Mouse (Mus musculus): ENCODE results near the gene Upf1.
A peak's percentile ranks its signal among the peaks of the same experiment; 100 is the strongest.

Upf1 gene

DNA sequence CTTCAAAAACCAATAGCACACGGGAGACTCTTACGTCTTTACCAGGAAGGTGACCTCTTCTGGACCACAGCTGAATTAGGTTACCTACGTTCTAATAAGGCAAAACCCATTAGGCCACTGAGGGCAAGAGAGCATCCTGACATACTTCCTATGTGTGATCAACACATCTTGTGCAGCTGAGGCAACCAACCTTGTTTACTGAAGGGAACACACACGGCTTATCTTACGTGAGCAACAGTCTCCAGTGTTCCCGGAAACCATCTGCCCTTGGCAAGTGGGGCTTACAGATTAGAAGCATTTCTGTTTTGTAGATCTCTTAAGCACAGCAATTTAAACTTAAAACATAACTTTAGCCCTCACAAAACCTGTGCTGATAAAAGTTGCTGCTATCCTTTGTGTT lies 25.6 kb downstream of the Upf1 start:
- DNase-seq (ENCODE audit: low read depth, low spot score) = no peak

DNA sequence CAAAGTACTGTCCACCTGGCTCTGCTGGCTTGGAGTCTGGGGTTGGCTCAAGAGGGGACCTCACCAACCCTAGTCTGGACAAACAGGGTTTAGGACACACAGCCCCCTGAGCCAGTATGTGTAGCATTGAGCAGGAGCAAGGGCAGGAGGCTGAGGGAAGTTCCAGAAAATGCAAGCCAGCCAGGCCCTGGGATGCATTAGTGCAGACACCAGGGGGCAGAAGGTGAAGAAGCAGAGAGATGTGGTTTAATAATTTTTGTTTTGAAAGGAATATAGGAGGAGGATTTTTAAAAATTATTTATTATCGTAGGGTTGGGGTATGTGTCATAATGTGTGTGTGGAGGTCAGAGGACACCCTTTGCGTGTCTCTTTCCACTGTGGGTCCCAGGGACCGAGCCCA lies 29.4 kb downstream of the Upf1 start:
- DNase-seq (ENCODE audit: low read depth, low spot score) = no peak

DNA sequence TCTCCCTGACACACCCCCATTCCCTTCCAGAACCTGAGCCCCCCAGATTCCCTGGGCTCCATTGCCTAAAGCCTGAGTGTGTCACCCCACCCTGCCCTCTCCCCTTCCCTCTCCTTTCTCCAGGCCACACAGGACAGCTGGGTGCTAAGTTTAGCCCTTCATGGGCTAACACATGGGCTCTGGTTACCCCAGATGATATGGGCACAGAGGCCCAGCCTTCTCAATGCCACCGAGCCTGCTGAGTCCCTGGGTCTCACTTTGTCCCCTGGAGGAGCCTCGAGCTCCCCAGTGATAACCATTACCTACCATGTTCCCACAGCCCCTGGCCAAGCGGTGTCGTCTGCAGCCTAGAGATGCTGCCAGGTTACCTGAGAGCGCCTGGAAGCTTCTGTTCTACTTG lies 35.2 kb downstream of the Upf1 start:
- no peak for DNase-seq (ENCODE audit: low read depth, low spot score)

DNA sequence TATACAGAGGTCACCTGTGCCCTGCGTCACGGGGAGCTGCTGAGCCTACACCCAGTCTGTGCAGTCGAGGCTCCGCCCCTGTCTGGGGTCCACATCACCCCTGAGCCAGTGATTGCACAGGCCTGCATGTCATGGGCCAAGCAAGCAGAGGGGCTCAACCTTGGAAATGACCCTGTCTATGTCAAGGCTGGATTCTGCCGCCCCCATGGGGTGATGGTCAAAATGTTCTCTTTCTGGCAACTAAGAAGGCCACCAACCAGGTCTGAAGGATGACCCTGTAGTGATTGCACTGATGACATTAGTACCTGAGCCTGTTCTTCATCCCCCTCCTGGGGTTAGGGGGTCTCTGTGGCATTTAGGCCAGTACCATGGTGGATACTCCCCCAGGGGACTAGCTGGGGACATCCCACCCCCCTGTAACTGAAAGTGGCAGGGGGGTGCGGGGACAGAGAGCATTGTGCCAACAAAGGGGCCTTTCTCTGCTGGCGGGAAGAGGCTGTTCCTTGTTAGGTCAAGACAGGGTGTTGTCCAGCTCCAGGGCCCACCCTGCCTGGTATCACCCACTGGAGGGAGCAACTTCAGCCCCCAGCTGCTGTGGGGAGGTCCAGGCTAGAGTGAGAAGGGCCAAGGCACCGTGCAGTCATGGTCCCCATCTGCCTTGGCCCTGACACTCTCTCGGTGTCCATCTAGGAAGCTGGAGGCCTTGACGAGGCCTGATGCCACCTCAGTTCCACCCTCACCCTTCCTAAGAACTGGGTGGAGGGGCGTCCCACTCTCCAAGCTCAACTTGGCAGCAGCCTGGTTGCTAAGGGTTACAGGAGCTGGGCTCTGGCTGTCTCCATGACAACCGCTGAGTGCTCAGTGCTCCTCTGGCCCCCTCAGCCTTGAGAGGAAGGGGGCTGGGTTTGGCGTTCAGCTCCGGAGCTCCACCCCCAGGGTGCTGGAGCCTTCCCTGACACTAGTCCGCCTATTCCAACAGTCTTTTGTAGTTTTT lies 36.3 kb downstream of the Upf1 start:
- DNase-seq (ENCODE audit: low read depth, low spot score) = peak; percentile 95

DNA sequence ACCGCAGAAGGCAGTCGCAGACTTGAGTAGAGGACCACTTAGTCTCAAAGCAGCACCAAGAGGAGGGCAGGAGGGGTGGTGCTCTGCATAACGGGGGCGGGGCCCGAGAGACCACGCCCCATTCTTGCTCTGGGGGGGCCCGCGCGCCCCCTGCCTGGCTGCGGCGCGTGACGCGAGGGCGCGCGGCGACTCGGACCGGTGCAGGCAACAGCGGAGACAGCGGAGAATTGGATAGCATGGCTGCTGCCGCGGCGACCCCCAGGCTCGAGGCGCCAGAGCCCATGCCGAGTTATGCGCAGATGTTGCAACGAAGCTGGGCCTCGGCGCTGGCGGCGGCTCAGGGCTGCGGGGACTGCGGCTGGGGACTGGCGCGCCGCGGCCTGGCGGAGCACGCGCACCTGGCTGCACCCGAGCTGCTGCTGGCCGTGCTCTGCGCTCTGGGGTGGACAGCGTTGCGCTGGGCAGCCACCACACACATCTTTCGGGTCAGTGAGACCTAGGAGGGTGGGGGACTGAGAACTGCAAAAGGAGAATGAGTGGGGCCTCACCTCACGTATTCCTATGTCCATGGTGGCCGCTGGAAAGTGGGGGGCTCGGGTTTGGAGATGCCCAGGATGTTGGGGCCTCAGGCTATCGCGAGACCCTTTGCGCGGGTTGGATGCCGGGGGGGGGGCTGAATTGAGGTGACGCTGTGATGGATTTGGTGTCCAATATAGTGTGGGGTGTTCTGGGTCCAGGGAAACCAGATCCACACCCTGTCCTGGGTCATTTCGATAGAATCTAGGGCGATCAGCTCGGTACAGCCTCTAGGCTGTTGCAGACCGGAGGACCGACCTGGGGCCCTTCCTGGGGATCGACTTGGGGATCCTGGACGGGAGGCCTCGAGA lies 37.2 kb downstream of the Upf1 start, which contains the start of gene Cers1:
Gene Cers1, plus strand, starts transcription at position 152 of the 887 bp plus-strand sequence.
- DNase-seq (ENCODE audit: low read depth, low spot score) = peak; percentile 60

DNA sequence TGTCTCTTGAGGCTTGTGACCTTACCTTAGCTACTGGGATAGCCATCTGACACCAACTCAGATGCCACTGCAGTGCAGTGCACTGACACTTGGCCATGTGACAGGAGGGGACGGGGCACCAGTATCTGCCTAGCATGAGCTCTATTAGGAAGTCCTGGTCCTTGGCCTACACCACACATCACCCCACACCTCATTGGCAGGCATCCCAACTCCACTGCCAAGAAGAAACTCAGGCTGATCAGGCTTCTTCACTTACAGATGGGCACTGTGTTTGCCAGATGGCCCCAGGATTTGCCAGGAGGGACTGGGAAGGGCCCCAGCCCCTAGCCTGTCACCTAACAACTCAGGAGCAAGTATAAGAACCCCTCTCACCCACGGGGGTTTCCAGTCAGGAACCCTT lies 39.7 kb downstream of the Upf1 start:
- no peak for DNase-seq (ENCODE audit: low read depth, low spot score)

DNA sequence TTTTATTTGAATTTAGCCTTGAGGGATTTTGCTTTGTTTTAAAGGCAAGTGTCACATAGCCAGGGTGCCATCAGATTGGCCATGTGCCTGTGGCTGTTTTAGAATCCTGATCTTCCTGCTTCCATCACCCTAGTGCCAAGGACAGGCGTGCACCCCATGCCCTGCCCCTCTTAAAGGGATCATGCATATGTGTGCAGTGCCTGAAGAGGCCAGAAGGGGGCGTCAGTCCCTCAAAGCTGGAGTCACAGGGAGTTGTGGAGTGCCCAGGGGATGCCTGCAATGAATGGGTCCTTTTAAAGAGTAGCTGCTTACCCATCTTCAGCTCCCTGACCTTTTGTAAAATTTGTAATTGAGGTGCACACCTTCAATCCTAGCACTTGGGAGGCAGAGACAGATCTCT lies 43.8 kb downstream of the Upf1 start:
- DNase-seq (ENCODE audit: low read depth, low spot score) = peak; percentile 71

DNA sequence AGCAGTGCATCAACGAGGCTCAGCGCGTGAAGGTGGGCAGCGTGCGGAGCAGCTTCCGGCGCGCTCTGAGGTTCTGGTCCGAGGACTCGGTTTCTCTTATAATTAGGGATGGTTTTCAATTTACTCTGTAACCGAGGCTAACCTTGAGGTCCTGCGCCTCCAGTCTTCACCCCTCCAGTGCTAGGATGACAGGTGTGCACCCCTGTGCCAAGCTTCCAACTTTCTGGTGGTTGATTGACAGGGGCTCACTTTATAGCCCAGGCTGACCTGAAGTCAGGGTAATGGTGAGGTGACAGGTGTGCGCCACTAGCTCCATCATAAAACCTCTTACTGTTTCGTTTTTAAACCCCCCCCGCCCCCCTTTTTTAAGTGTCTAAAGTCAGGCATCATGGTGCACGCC lies 50.2 kb downstream of the Upf1 start:
- no peak for DNase-seq (ENCODE audit: low read depth, low spot score)

DNA sequence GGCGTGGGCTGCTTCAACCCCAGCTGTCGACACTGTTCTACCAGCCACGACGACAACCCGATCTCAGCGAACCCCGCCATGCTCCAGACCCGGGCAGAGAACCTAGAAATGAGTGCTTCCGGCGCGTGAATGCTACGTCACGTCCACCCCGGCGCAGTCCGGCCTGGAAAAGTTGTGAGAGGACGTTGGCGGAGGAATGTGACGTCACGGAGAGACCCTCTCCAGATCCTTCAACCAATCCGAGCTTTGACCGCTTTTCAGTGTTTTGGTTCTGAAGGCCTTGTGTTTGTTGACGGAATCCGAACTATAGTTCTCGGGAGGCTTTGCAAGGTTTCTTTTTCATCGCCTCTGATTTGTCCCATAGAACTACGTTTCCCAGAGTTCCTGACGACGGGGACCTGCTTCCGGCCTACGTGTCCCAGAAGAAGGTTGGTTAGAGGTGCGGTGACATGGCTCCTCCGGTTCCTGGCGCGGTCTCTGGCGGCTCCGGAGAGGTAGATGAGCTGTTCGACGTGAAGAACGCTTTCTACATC lies 50.7 kb downstream of the Upf1 start, which contains the start of the genes Ddx49 and Cope:
Gene Ddx49, minus strand, starts transcription at position 132 of the 533 bp plus-strand sequence.
Gene Cope, plus strand, starts transcription at position 161 of the 533 bp plus-strand sequence.
- peak; percentile 94 for DNase-seq (ENCODE audit: low read depth, low spot score)

DNA sequence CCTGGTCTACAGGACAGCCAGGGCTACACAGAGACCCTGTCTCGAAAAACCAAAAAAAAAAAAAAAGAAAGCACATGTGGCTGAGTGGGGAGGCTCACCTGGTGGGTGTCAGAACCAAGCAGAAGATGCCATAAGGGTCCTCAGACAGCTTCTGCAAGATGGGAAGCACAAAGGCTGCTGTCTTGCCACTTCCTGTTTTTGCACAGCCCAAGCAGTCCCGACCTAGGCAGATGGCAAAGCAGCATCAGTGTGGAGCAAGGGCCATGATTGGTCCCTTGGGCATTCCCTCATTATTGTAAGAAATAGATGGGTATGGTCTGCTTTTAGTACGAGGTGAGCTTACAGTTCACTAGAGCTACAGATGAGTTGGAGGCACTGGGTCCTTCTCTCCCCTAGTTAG lies 52.2 kb downstream of the Upf1 start:
- no peak for DNase-seq (ENCODE audit: low read depth, low spot score)

DNA sequence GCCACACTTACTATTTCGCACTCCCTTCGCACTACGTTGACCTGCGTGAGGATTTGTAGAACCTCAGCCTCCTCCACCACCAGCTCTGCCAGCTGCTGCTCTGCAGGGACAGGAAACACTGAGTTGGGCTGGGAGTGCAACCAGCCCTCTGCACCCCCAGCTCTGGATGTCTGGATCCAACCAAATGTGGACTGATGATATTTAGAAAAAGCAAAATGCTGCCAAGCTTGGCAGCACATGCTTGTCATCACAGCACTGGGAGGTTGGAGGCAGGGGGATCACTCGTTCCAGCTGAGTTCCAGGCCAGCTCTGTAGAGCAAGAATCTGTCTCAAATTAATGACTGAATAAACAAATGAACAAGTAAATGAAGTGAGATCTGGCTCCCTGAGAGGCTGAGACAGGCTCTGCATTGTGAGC lies 59.1 kb downstream of the Upf1 start:
- DNase-seq (ENCODE audit: low read depth, low spot score) = no peak

DNA sequence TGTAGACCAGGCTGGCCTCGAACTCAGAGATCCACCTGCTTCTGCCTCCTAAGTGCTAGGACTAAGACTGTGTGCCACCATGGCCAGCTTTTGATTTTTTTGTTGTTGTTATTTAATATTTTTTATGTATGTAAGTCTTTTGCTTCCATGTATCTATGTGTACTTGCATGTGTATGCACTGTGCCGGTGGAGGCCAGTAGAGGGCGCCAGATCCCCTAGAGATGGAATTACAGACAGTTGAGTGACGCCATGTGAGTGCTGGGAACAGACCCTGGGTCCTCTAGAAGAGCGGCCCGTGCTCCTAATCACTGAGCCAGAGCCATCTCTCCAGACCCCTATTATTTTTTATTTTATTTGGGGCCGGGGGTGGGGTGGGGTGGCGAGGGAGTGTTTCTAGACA lies 66.3 kb downstream of the Upf1 start:
- DNase-seq (ENCODE audit: low read depth, low spot score) = peak; percentile 79

DNA sequence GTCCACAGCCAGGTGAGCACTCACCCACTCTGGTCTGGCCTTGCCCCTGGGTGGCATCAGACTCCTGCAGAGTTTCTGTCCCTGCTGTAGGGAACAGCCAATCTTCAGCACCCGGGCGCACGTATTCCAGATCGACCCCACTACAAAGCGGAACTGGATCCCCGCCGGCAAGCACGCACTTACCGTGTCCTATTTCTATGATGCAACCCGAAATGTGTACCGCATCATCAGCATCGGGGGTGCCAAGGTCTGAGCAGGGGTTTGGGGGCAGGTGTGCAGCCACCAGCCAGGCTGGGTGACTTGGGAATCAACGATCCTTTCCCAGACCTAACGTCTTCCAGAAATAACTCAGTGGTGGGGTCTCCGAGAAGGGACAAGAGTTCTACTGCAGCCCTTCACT lies 67.8 kb downstream of the Upf1 start:
- DNase-seq (ENCODE audit: low read depth, low spot score) = no peak

DNA sequence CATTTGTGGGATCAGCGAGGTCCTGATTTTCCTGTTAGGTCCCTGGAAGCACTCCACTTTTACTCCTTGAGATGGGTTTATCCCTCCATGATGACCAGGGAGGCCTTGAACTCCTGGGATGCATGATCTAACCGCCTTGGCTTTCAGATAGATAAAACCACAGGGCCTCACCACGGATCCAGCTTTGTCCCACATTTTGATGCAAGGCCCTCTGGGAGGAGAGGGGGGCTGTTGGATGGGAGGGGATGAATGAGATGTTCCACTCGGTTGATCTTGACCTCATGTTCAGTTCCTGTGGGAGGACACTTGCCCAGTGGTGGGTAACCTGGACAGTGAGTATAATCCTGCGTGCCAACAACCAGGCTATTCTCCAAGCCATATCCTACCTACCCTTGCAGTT lies 68.7 kb downstream of the Upf1 start:
- no peak for DNase-seq (ENCODE audit: low read depth, low spot score)

DNA sequence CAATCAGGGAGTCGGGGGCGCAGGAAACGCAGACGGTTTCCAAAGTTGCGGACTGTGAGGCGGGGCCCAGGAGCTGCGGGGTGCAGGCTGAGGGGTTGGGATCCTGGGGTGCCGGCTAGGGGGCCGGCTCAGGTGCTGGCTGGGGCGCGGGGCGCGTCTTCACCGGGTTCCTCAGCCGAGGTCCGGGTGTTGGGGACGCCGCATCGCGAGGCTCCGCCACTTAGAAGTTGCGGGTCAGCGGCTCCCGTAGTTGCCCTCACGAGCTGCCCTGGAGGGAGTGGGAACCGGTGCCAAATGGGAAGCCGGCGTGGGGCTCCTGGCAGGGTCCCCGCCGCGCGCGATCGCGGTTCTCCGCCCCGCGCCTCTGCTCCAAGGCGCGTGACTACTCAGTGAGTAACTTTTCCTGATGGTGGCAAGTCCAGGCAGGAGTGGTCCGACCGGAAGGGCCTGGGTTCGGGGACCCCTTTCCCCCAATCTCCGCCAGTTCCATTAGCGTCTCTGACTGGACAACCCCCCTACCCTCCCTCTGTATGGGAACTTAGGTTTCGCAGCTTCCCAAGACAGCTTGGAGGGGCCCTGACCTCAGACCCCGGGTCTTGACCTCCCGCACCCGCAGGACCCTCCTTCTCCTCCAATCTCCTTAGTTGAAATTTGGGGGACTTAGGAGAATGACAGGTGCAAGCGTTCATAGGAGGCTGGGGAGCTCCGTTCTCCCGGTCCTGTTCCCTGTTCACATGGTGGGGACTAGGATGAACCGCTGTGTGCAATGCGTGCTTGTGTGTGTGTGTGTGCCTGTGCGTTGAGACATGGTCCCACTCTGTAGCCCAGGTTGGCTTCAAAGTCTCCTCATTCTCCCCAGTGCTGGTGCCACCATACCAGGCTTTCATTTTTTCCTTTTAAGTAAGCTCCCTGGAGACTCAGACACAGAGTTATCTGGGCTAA lies 69.7 kb downstream of the Upf1 start:
- no peak for DNase-seq (ENCODE audit: low read depth, low spot score)

DNA sequence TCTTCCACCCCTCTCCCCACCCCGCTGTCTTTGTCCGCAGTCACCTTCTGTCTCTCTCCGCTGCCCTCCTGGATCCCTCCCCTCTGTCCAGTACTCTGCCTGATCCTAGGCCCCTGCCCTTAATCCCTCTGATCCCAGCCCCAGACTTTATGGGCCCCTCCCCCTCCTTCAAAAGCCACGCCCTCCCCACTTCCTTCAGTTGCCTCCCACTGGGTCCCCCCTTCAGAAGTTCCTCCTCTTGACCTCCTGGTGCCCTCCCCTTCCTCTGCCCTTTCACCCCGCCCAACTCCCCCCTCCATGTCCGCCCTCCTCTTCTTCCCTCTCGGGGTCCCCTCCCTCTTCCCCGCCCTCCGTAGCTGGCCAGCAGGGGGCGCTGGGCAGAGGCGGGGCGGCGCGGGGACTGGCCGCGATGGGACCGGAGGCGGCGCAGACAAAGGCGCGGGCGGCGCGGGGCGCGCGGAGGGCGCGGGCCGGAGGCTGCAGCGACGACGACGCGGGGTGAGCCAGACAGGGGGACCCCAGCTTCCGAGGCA lies 70.4 kb downstream of the Upf1 start, which contains the start of gene Homer3:
Gene Homer3, plus strand, starts transcription at position 225 of the 533 bp plus-strand sequence.
- DNase-seq (ENCODE audit: low read depth, low spot score) = peak; percentile 99
